Mouse (Mus musculus): Measurements from ENCODE around the gene Col23a1.
A peak's percentile ranks its signal among the peaks of the same experiment; 100 is the strongest.

Col23a1 gene

DNA sequence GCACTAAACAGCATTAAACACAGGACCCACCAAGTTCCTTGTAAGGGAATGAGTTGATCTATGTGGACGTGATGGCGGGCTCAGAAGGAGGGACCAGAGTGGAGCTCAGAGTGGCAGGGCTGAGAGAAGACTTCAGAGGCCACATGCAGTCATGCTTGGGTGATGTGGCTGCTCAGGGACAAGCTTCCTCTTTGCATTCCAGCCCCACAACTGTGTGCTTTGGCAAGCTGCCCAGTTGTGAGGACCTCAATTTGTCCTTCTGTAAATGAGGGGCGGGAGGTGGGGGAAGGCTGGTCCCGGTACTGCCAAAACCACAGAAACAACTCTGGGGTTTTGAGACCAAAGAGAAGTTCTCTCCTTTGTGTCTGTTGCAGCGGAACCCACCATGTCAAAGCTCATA is 261.5 kb downstream of the Col23a1 start:
- no peak for DNase-seq

DNA sequence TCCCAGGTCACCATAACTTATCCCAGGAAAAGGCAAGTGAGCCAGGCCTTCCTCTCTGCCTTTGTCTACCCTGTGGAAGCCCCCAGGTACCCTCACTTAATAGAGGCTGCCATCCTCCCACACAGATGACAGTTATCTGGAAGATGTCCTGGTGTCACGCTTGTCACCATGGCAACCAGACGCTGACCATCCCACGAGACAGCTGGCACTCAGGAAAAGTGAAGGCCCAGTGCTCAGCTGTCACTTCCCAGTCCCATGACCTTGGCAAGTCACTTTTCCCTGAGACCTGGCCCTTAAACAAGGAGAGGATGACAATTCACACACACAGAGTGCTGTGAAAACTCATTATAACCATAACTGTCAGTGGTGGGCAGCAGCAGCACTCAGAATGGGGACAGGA is 262.4 kb downstream of the Col23a1 start:
- DNase-seq = no peak

DNA sequence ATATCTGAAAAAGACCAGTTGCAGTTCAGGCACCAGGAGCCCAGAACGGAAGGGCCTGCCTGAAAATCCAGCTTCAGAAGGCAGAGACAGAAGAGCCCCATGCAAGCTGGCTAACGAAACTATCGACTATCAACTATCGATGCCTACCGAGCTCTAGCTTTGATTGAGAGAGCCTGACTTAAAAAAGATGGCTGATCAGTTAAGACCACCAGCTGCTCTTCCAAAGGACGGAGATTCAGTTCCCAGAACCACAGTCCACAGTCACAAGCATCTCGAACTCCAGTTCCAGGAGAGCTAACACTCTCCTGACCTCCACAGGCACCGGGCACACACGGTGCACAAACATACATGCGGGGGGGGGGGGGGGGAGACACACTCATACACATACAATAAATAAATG is 264.9 kb downstream of the Col23a1 start:
- DNase-seq = no peak

DNA sequence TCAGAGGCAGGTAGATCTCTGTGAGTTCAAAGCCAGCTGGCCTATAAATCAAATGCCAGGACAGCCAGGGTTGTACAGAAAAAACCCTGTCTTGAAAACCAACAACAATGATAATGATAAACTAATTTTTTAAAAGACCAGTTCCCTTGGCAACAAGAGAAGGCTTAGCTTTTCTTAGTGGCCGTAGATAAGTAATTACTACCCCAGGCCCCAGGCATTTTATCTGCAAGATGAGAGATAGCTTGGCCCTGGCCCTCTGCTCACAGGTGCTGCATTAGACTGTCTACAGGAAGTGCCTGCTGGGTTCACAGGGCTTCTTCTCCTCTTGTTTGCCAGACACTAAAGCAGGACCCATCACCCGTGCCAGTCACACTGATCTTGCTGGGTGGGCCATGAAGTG is 265.3 kb downstream of the Col23a1 start:
- no peak for DNase-seq

DNA sequence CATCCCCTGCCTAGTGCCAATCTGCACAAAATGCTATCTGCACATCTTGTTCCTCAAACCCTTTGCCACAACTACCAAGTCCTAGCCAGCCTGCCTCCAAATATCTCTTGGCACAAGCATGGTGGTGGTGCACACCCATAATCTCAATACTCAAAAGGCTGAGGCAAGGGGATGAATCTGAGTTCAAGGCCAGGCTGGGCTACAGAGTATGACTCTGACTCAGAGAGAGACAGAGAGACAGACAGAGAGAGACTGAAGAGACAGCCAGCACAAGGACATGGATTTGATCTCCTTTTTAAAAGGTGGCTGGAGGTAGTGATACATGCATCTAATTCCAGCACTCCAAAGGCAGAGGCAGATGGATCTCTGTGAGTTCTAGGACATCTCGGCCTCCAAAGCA is 273.6 kb downstream of the Col23a1 start:
- DNase-seq = no peak

DNA sequence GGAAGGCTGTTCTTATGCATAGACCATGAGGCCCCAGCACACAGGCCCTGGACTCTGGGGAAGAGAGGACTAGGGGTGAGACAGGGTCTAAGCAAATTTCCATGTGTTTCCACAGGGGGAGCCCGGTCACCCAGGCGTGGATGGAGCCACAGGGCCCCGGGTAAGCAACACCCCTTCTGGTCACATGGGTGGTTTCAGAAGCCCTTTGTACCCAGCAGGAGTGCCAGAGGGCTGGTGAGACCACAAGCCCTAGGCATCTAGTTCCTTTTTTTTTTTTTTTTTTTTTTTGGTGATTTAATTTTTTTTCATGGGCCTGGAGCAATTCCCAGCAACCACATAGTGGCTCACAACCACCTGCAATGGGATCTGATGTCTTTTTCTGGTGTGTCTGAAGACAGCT is 275.3 kb downstream of the Col23a1 start:
- DNase-seq = no peak

DNA sequence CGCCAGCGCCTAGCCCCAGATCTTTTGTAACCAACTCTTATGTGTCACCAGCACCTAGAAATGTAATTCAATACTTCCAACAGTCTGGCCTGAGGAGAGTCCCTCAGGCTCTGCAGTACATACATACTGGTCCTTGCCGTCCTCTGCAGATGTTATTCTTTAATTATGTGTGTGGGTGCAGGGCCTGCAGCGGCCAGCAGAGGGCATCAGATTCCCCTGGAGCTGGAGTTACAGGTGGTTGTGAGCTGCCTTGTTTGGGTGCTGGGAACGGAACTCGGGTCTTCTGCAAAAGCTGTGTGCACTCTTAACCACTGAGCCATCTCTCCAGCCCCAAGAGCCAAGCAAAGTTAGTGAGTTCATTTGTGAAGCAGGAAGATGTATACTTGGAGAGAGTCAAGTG is 276.2 kb downstream of the Col23a1 start:
- no peak for DNase-seq

DNA sequence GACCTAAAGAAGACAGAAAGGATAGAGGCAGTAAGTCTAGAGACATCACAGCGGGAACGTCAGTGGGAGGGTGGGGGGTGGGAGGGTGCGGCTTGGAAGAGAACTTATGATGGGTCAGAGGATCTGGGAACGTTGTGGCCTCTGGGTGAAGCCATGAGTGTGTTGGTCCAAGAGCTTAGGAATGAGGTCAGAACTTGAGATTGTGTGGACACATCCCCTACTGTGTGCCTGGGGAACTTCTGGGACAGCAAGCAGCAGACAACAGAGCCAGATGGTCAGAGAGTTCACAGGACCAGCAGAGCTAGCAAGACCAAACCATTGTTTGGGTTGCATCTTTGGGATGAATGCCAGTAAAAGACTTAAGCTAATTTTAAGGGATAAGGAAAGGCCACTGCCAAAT is 279.1 kb downstream of the Col23a1 start:
- DNase-seq = no peak

DNA sequence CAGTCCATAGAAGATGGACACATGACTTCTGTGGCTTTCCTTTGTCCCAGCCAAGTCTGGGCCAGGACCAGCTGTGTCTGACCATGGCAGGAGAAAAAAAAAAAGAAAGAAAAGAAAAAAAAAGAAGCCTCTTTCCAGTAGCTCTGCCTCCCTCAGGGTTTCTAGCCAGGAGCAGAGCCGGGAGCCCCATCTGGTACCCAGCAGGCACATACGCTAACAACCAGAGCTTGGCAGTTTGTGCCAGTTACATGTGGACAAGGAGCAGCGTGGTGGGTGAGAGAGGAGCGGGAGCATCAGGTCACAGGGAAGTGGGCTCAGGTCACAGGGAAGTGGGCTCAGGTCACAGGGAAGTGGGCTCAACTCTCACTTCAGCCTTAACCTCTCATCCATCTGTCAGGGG is 286.7 kb downstream of the Col23a1 start:
- no peak for DNase-seq

DNA sequence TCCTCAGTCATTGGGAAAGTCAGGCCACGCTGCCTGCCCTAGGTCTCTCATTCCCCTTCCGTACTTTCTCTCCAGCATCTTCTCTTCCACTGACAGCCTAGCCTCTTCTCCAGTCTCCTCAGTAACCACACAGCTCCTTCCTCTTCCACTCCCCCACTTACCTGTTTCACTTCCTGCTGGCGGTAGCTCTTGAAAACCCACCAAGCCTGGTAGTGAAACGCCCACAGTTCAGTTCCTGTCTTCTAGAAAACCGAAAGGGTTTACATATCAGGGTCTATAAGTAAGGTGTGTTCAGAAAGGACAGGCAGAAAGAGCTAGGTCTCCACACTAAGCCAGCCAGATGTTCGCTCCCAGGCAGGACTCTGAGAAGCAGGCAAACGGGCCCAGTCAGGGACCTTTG is 287.9 kb downstream of the Col23a1 start:
- DNase-seq = no peak

DNA sequence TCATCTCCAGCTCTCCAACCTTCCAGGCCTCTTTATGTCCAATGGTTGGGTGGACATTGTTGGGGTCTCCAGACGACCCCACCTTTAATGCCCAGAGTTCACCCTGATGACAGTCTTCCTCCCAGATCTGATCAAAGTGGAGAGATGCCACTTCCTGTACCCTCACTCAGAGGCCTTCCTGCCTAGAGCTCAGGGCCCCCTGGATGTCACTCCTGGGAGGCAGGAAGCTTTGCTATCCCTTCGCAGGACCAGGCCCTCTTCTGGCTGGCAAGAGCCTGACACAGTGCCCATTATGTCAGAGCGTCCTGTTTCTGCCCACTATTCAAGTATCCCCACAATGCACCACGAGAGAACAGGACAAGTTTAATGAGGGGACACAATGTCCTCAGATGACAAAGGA is 289.3 kb downstream of the Col23a1 start:
- DNase-seq = no peak

DNA sequence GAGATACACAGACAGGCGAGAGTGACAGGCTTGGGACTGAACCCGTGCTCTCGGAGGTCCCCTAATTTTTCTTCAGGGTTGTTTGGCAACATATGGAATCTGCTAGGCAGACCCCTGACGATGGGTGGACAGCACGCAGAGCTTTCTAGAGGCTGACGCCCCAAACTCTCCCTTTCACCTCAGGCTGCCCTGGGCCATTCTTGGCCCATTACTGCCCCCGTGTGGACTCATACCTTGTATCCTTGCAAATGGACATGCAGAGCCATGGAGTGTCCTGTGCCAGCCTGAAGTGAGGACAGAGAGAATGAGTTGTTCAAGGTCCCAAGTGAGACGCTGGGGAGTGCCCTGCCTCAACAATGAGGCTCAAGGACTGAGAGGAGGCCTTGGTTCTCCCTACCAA is 293.0 kb downstream of the Col23a1 start:
- peak; percentile 68 for DNase-seq

DNA sequence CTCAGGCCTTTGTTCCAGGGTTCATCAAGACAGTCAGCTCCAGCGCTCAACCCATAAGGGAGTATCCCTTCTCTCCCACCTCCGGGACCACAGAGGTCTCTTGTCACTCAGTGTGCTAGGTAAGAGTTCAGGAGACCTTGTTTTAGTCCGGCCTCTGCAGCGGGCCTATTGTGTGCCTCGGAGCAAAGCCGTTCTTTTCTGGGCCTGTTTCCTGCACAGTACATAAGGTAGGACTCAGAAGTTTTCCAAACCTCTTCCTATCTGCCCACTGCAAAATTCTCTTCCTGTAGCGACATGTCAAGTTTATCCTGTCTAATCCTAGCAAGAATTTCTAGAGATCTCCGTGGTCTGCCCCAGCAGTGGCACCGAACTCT is 294.3 kb downstream of the Col23a1 start:
- DNase-seq = no peak

DNA sequence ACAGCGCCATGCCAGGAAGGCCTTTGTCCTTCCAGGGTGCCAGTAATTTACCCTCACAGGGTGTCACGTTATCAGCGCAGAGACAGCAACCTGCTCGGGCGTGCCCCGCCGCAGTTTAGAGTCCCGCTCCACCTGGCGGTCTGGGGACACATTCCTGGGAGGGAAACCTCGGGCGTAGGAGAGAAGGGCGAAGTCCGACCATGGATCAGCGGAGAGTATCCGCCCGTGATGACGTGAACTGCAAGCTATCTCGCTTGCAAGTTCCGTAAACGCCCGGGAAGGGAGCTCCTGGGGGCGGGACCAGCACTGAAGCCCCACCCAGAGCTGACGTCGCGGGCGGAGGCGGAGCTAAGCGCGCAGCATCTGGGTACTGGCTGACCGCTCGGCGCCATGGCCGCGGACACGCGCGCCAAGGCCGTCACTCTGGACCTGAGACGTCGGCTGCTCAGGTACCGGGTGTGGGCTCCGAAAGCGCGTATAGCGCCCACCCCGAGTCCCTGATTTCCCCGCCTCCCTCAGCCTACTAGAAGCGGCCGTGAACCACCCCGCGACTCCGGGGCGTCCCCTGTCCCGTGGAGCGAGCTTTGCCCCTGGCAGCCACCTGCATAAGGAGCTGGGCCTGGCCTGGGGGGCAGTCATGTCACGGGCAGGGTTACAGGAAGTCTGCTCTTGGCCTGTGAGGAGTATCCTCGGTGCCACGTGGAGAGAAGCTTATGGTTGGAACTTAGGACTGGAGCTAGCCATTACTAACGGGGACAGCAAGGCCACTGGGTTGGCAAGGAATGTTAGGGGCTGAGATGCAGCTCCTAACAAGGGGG is 294.9 kb downstream of the Col23a1 start, which contains the start of gene Phykpl:
Gene Phykpl, plus strand, starts transcription at position 327 of the 818 bp plus-strand sequence.
- peak; percentile 92 for DNase-seq

DNA sequence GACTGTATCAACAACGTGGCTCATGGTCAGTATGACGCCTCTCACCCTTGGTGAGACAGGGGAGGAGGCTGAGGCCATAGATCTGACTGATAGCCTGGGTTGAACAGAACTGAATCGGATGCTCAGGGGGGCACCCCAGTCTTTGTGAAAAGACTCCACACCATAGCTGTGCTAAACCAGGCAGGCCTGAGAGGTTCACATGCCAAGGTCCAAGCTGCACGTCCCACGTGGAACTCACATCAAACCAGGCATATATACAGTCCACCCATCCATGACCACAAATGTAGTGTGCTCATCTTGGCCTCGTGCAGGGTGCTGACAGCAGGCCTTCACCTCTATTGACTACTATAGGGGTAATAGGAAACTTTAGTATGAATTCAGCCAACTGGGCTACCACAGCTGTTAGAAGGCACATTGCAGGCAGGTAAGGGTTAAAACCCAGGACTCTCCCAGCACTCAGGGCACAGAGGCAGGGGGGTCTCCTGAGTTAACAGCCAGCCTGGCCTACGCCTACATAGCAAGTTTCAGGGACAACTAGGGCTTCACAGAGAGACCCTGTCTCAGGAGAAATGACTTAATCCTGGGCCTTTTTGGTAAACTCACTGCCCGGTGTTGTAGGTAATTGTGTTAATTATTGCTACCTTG is 296.0 kb downstream of the Col23a1 start:
- DNase-seq = no peak

DNA sequence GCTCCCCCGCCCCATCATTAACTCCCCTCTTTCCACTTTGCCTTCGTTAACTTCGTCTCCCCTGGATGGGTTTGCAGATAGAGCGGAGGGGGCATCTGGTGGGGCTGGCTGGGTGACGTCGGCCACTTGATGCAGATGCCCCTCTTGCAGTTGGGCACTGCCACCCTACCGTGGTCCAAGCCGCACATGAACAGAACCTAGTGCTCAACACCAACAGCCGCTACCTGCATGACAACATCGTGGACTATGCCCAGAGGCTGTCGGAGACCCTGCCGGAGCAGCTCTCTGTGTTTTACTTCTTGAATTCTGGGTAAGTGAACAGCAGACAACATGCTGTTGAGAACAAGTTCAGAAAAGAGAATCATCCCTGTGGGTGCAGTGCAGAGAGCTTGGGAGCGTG is 296.7 kb downstream of the Col23a1 start:
- no peak for DNase-seq

DNA sequence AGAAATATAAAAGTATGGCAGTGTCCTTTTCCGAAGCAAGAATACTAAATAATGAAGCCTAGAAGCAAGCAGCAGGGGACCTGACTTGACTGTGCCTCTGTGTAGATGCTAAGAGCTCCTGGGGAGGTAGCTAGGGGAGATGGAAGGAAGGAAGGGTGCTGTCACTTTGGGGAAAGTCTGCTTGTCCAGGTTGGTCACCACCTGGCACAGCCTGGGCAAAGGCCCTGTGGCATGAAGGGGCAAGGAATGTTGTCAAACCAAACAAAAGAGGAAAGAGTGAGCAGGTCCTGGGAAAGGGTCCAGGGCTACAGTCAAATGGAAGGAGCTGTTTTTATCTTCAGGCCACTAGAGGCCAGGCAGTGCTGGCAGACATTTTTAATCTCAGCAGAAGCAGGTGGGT is 297.3 kb downstream of the Col23a1 start:
- DNase-seq = no peak

DNA sequence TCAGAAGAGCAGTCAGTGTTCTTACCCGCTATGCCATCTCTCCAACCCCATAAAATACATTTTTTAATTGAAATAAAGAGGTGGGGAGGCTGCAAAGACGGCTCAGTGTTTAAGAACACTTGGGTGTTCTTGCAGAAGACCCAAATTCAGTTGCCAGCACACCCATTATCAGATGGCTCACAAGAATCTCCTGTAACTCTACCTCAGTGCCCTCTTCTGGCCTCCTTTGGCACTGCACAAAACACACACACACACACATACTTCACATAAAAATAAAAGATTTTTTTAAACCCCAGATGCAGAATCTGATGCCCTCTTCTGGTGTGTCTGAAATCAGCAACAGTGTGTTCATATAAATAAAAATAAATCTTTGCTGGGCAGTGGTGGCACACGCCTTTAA is 299.1 kb downstream of the Col23a1 start:
- DNase-seq = no peak

DNA sequence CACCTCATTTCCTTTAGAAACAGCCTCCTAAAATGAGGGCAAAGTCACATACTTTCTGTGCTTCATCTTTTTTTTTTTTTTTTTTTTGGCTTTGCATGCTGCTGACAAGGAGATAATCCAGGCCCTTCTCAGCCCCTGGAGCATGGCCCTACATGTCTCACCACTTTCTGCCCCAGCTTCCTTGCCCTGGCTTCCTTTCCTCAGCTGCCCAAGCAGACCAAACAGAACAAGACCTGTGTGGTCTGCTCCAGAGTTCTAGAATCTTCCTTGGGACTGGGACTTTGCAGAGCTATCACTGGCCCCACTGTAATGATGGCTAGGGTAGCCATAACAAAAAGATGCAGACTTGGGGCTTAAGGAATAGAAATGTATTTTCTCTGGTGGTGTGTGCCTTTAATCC is 300.3 kb downstream of the Col23a1 start:
- no peak for DNase-seq

DNA sequence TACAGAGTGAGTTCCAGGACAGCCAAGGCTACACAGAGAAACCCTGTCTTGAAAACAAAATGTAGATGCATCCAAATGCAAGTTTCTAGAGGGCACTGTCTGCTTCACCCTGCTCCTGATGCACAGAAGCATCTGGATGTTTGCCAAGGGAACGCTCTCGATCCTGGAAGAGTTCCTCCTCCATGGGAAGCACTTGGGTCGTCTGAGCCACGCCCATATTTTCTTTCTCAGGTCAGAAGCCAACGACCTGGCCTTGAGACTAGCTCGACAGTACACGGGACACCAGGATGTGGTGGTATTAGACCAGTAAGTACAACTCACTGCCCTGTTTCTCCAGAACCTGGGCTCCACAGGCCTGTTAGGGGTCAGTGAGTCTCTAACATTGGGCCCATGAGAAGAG is 301.4 kb downstream of the Col23a1 start:
- DNase-seq = no peak

DNA sequence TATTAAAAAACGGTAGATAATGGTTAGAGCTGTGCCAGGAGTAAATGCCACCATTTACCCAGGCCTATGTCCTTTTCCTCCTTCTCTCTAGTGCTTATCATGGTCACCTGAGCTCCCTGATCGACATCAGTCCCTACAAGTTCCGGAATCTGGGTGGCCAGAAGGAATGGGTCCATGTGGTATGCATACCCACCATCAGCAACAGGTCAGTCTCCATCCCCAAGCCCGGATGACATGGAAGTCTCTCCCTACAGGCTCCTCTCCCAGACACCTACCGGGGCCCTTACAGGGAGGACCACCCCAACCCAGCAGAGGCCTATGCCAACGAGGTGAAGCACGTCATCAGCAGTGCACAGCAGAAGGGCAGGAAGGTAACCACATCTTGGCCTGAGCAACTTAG is 302.2 kb downstream of the Col23a1 start:
- DNase-seq = no peak

DNA sequence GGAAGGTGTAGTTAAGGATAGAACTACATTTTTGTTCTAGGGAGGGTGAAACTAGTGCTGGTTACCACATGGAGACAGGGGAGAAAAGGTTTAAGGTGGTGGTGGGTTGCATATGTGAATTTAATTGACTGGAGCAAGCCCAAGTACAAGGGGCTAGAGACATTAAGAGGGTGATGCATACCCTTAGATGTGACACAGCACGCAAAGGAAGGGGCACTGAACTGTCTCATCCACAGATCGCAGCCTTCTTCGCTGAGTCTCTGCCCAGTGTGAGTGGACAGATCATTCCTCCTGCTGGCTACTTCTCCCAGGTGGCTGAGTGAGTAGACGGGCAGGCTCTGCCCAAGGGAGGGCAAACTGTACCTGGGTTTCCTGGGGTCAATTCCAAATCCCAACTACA is 303.6 kb downstream of the Col23a1 start:
- DNase-seq = no peak

DNA sequence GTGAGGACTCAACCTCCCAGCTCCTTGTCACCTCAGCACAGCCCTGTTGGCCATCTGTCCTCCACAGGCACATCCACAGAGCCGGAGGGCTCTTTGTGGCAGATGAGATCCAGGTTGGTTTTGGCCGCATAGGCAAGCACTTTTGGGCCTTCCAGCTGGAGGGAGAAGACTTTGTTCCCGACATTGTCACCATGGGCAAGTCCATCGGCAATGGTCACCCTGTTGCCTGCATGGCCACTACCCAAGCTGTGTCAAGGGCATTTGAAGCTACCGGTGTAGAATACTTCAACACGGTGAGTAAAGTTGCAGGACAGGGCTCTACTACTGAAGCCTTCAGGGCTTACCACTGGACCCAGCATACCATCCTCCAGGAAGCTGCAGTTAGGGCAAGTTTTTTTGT is 304.1 kb downstream of the Col23a1 start:
- no peak for DNase-seq

DNA sequence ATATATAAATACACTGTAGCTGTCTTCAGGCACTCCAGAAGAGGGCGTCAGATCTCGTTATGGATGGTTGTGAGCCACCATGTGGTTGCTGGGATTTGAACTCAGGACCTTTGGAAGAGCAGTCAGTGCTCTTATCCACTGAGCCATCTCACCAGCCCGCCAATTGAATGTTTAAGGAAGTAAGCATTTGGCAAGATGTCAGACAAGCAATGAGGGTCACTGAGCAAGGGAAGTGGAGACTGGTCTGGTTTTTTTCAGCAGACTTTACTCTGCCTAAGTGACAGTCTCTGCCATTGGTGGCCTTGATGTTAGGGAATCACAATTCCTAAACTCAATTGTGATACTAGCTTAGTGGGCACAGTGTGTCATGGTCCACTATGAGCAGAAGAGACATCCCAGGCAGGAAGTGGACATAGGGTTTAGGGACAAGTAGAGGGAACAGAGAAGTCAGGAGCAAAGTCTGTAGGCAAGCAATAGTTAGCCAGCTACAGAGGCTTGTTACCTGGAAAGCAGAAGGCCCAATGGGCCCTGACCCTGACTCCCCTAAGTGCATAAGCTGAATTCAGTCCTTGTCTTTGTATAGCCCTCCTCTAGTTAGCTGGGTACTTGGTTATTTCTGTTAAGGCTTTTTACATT is 305.1 kb downstream of the Col23a1 start:
- no peak for DNase-seq
